Mouse (Mus musculus) C2C12 (cell line): ENCODE data around the gene Zfp574. TPM values are rescaled to one million over a fixed set of nuclear protein-coding genes. Genes with fewer than 3 reads are reported as not detected.

Experiments used
- H3K27me3 ChIP-seq: one replicate; pipeline ENCODE4 v1.6.1; 2011; ENCODE audit not compliant: control insufficient read depth, insufficient read depth, insufficient read length
- H3K36me3 ChIP-seq: one replicate; pipeline ENCODE4 v1.6.1; 2011; ENCODE audit not compliant: control insufficient read depth, insufficient read depth
- H3K4me3 ChIP-seq: one replicate; pipeline ENCODE4 v1.5.1; 2011; ENCODE audit warnings: mild to moderate bottlenecking, control low read depth; ENCODE audit not compliant: poor library complexity, insufficient read depth, severe bottlenecking
- H3K79me2 ChIP-seq: one replicate; pipeline ENCODE4 v1.6.1; 2011; ENCODE audit not compliant: control insufficient read depth, insufficient read depth
- H3K79me3 ChIP-seq: one replicate; pipeline ENCODE4 v1.6.1; 2011; ENCODE audit warnings: low read depth, control low read depth
- H3ac ChIP-seq: one replicate; pipeline ENCODE3; 2011; ENCODE audit warnings: low read depth; ENCODE audit not compliant: control insufficient read depth, insufficient read length
- CEBPB ChIP-seq: IDR thresholded peaks from one replicate; pipeline ENCODE4 v1.6.1; 2011; ENCODE audit warnings: low read depth, mild to moderate bottlenecking, control low read depth, moderate library complexity
- CTCF ChIP-seq: IDR thresholded peaks from one replicate; pipeline ENCODE4 v1.5.1; 2011; ENCODE audit not compliant: control insufficient read depth, insufficient read depth, insufficient read length
- FOSL1 ChIP-seq: IDR thresholded peaks from one replicate; pipeline ENCODE4 v1.8.0; 2011; ENCODE audit warnings: mild to moderate bottlenecking, low read length; ENCODE audit not compliant: poor library complexity, insufficient read depth, severe bottlenecking
- MAX ChIP-seq: IDR thresholded peaks from one replicate; pipeline ENCODE4 v1.6.1; 2011; ENCODE audit warnings: mild to moderate bottlenecking, control low read depth
- MYOD1 ChIP-seq: IDR thresholded peaks from one replicate; pipeline ENCODE4 v1.6.1; 2011; ENCODE audit warnings: low read depth; ENCODE audit not compliant: control insufficient read depth, insufficient read length
- MYOG ChIP-seq: IDR thresholded peaks from one replicate; pipeline ENCODE4 v1.6.1; 2011; ENCODE audit not compliant: control insufficient read depth, insufficient read length; ENCODE audit errors: extremely low read depth
- USF1 ChIP-seq: IDR thresholded peaks from one replicate; pipeline ENCODE4 v1.6.1; 2011; ENCODE audit warnings: low read depth, mild to moderate bottlenecking, control low read depth, moderate library complexity
- polyA plus RNA-seq: library from polyadenylated mRNA; unstranded; fragments of >200 nt; fragmentation: generic; extraction: Trizol; gene quantifications from one replicate; pipeline ENCODE4 v1.2.1, GENCODE M21; 2012; ENCODE audit warnings: missing spikeins

Gene Zfp574
- polyA plus RNA-seq, 1 experiment = 15.5 TPM

DNA sequence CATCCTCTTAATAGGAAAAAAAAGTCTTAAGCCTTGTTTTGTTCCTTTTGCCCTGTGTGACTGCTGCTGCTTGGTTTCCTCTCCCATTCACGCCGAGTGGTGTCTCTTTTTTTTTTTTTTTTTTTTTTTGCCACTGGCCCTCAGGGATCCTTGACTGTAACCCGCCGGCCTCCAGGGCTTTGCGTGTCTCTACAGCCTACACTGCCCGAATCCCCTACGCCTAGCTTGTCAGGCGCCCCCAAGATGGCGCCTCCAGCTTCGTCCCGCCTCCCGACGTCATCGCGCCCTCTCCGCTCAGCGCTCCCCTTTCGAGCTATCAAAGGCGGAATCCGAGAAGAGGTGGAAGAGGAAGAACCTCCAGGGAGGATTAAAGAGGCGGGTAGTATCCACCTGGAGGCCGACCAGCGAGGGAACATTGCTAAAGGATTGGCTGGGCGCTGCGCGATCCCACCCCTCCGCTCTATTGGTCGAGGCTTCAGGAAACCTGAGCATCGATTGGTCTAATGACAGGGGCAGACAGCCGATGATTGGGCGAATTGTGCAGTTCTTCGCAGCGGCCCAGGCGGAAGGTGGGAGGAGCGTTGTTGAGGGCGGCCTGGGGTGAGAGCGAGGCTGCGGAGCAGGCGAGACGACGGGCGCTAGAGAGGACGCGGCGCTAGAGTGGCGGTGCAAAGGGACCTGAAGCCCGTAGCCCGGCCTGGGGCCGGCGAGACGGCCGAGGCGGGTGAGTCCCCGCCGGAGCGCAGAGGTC is 4.5 kb downstream of the Zfp574 start:
- Histone ChIP-seq H3K27me3 (no peaks in the 10 kb centered on the region), H3ac (peak overlapping the region; percentile 78), H3K79me2 (peaks cover 40% of the 10 kb centered on the region), H3K4me3 (peak overlapping the region; percentile 80), H3K79me3 (peaks cover 24% of the 10 kb centered on the region), H3K36me3 (peaks cover 21% of the 10 kb centered on the region)
- TF ChIP-seq FOSL1 (no peak), MYOG (no peak), USF1 (no peak), CTCF (no peak), MAX (no peak), MYOD1 (no peak), CEBPB (no peak)

DNA sequence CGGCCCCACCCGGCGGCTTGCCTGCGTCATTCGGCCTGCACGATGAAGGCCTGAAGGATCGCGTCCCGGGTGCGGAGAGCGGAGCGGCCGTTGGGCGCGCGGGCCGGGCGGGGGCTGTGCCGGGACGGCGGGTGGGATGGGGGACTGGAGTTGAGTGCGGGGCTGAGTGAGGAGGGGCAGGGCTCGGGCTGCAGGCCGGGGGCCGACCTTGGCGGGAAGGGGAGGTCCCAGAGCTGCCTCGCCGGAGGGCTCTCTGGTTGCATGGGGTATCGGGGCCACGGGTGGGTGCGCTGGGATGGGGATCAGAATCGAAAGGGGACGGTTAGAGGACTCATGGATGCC is 5.0 kb downstream of the Zfp574 start:
- TF ChIP-seq CTCF = no peak
- no peak for TF ChIP-seq USF1
- TF ChIP-seq CEBPB = no peak
- no peak for TF ChIP-seq MYOG
- TF ChIP-seq MAX = no peak
- no peak for TF ChIP-seq FOSL1
- no peak for TF ChIP-seq MYOD1
- Histone ChIP-seq H3ac (peak overlapping the region; percentile 78), H3K4me3 (peak overlapping the region; percentile 80), H3K79me3 (peaks cover 24% of the 10 kb centered on the region), H3K27me3 (no peaks in the 10 kb centered on the region), H3K79me2 (peaks cover 45% of the 10 kb centered on the region), H3K36me3 (peaks cover 27% of the 10 kb centered on the region)

DNA sequence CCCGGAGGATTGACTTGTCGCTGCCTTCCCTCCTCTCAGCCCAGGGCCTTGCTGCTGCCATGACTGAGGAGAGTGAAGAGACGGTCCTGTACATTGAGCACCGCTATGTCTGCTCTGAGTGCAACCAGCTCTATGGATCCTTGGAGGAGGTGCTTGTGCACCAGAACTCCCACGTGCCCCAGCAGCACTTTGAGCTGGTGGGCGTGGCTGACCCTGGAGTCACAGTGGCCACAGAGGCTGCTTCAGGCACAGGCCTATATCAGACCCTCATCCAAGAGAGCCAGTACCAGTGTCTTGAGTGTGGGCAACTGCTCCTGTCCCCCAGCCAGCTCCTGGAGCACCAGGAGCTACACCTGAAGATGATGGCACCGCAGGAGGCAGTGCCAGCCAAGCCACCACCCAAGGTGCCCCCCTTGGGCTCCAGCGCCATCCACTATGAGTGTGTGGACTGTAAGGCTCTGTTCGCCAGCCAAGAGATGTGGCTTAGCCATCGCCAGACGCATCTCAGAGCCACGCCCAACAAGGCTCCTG is 7.2 kb downstream of the Zfp574 start:
- H3K4me3 ChIP-seq = no peak overlapping the region
- H3K27me3 ChIP-seq = no peaks in the 10 kb centered on the region
- H3K36me3 ChIP-seq = peaks cover 45% of the 10 kb centered on the region
- no peak overlapping the region for H3ac ChIP-seq
- peaks cover 25% of the 10 kb centered on the region for H3K79me3 ChIP-seq
- no peak for TF ChIP-seq MAX
- TF ChIP-seq USF1 = no peak
- no peak for TF ChIP-seq MYOD1
- no peak for TF ChIP-seq MYOG
- TF ChIP-seq CEBPB = no peak
- no peak for TF ChIP-seq FOSL1
- no peak for TF ChIP-seq CTCF
- H3K79me2 ChIP-seq = peaks cover 46% of the 10 kb centered on the region

DNA sequence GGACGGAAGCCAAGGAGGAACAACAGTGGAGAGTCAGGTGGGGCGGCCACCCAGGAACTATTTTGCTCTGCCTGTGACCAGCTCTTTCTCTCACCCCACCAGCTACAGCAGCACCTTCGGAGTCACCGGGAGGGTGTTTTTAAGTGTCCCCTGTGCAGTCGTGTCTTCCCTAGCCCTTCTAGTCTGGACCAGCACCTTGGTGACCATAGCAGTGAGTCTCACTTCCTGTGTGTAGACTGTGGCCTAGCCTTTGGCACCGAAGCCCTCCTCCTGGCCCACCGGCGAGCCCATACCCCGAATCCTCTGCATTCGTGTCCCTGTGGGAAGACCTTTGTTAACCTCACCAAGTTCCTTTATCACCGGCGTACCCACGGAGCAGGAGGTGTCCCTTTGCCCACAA is 8.1 kb downstream of the Zfp574 start:
- H3K36me3 ChIP-seq = peaks cover 45% of the 10 kb centered on the region
- H3K27me3 ChIP-seq = no peaks in the 10 kb centered on the region
- no peak overlapping the region for H3K4me3 ChIP-seq
- H3K79me2 ChIP-seq = peaks cover 46% of the 10 kb centered on the region
- no peak overlapping the region for H3ac ChIP-seq
- peaks cover 25% of the 10 kb centered on the region for H3K79me3 ChIP-seq
- no peak for TF ChIP-seq USF1
- TF ChIP-seq FOSL1 = no peak
- no peak for TF ChIP-seq CEBPB
- TF ChIP-seq MAX = no peak
- TF ChIP-seq CTCF = no peak
- no peak for TF ChIP-seq MYOG

DNA sequence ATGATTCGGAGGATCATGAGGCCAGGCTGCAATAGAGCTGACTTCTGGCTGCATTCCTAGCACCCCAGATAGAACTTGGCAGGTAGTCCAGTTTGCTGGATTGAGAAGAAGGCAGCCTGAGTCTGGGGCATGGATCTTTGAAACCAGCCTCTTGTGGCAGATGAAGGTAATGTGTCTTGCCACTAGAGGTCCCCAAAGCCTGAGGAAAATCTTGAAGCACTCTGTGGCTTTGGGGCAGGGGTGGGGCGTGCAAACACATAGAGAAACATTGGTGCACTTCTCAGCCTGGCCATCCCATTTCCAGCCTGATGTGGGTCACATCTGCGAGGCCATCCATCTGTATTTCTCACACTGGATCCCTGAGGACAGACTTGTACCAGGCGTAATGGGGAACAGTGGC is 10.1 kb downstream of the Zfp574 start:
- H3K4me3 ChIP-seq = no peak overlapping the region
- H3K36me3 ChIP-seq = peaks cover 45% of the 10 kb centered on the region
- H3K79me3 ChIP-seq = peaks cover 25% of the 10 kb centered on the region
- H3K79me2 ChIP-seq = peaks cover 41% of the 10 kb centered on the region
- no peak overlapping the region for H3ac ChIP-seq
- TF ChIP-seq MYOG (no peak), MAX (no peak), CTCF (no peak), USF1 (no peak), FOSL1 (no peak), CEBPB (no peak), MYOD1 (no peak)
- H3K27me3 ChIP-seq = no peaks in the 10 kb centered on the region

DNA sequence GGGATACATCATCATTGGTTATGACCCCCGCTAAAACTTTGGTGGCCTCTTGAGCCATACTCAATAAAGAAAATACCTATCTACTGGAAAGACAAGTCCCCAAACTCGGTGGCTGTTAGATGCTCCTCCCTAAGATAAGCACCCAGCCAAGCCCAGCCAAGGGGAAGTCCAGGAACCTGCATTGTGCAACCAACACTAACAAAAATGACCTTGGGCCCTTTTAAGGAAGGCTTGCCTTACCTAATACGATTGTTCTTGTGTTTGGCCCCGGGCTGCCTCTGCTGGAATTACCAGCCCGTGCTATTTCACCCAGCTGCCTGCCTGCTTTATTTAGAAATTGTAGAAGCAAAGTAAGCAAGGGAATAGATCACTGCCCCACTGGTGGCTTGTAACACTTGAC is 12.3 kb downstream of the Zfp574 start:
- Histone ChIP-seq H3K79me3 (peaks cover 5% of the 10 kb centered on the region), H3K27me3 (no peaks in the 10 kb centered on the region), H3K4me3 (no peak overlapping the region), H3ac (no peak overlapping the region), H3K79me2 (peaks cover 20% of the 10 kb centered on the region), H3K36me3 (peaks cover 39% of the 10 kb centered on the region)
- TF ChIP-seq MYOD1 = no peak
- no peak for TF ChIP-seq CEBPB
- no peak for TF ChIP-seq CTCF
- TF ChIP-seq USF1 = no peak
- TF ChIP-seq MYOG = no peak
- no peak for TF ChIP-seq FOSL1
- TF ChIP-seq MAX = no peak
